Mouse (Mus musculus) right cerebral cortex, postnatal 4 days (tissue): Measurements from ENCODE around the gene Slc52a3.

Experiments
- DNase-seq: peaks from one replicate; pipeline ENCODE4 v3.0.0-alpha.2; 2022

Slc52a3 gene

GRCm38 (mm10) chr2:152048981-152049441 lies 52.7 kb downstream of the Slc52a3 start:
- DNase-seq = no peak

DNA sequence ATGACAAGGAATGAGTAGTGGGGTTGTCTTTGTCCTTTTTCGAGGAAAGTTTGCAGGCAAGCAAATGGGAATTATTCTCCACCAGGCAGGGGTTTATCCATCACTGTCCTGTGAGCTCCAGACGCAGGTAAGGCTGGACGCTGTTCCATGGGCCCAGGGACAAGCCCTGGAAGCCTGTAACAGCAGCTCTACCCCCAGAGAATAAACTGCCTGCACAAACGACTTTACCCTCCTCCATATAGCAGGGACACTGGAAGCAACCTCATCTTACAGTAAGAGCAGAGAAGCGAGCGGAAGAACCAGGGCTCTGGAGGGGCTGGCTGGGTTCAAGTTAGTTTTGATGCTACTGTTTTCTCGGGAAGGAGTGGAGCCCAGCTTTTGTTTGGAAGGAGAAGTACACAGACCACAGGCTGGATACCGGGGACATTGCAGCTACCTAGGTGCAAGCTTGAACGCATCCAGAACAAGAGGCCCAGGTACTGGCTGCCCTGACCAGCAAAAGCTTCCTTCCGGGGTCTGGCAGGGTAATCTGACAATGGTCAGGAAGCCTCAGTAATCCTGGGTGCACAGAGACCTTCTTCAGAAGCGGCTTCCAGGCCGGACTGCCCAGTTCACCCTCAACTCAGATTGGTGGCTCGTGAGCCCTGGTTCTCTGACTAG lies 53.4 kb downstream of the Slc52a3 start:
- no peak for DNase-seq

DNA sequence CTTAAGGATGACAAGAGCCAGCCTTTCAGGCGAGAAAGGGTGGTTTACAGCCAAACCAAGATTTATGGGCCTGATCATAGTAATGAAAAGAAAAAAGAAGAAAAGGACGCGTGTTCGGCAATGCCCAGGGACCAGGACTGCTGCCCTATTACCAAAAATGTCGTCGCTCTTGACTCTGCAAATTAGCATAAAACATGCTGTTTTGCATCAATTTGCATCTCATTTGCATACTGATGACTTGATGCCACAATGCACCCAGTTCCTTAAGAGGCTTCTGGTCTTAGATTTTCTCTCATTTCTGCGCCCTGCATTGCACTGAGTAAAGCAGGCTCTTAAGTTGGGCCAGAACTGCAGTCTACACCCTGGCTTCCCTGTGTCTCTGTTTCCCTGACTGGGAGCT lies 54.0 kb downstream of the Slc52a3 start:
- no peak for DNase-seq

DNA sequence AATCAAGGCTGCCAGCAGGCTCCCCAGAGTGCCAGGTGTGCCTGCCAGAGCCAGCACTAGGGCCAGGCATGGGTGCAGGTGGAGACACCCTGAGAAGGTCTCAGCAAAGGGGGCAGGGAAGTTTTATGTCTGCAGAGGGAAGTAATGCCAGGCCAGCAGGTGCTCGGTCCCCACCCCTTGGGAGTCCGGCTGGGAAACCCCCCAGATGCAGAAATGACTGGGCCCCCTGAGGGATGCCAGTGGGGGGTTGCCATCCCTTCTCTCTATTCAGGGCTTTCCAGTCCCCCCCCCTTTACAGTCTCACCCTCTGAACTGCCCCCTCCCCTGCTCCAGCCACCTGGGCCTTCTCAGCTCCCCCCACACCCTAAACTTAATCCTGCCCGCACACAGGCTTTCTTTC lies 55.7 kb downstream of the Slc52a3 start:
- DNase-seq = no peak

DNA sequence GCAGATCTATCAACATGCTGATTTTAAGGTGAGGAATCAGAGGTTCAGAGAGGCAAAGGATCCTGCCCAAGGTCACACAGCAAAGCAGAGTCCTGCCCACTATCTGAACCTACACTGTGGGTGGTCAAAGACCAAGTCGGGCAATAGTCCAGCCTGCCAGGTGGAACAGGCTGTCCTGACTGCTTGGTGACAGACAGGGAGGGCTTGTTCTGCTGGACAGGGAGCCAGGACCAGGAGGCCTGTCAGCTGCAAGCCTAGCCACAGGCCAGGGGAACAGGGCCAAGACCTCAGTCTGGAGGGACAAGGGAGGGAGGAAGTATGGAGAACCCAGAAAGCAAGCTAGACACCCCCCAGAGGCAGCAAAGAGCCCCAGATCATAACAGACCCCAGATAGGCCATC lies 59.1 kb downstream of the Slc52a3 start:
- DNase-seq = no peak

DNA sequence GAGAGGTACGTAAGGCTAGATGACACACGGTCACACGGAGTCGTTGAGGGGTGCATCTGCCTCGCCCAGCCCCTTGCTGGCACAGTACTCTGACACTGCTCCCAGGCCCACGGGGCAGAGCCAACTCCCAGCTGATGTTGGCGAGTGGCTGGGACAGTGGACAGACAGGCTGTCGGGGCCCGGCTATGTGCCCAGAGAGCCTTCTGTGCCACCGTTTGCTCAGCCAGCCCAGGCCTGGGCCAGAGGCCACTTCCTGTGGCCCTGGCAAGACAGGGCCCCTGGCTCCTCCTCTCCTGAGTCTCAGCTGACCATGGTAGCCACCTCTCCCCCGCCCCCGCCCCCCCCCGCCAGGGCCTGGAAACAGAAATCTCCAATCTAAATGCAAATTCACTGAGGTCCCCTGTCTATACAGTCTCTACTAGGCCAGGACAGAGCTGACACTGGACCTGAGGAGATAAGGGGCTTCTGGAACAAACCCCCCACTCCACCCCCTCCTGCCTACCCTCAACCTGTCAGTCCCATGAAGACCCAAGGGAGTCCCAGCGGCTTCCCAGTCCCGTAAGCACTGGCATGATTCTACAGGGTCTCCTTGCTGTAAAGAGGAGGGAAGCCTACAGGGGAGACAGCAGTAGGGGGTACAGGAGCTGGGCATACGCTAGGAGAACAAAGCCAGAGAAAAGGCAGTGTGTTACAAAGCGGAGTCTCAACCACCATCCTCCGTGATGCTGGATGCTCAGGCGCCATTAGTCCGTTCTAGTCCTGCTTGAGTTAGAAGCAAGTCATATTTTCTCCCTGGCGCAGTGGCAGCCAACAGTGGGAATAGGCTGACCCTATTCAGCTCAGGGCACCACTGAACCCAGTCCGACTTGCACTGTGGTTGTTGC lies 60.3 kb downstream of the Slc52a3 start:
- no peak for DNase-seq

DNA sequence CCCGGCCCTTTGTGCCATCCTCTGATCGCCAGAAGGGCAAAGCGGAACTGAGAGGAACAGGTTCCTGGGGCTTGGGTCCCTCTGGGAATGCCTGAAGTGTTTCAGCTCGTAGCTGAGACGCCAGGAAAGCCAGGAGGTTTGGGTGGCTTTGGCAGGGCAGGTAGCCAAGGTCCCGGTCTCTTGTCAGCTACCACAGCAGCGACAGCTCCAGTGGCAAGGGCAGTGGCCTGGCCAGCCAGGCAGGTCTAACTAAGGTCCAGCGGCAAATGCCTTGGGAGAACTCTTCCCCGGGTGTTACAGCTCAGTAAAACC lies 60.9 kb downstream of the Slc52a3 start:
- DNase-seq = no peak
